Mouse (Mus musculus) spleen, adult 2 months (tissue): Measurements from ENCODE around the gene Frat2. TPM values are rescaled to one million over a fixed set of nuclear protein-coding genes. Genes with fewer than 3 reads are reported as not detected.
"Not testable (repeated sequence)": the region's sequence is repeated elsewhere in the genome, so short reads cannot be mapped to it uniquely, and the experiment has no call there.

Experiments
- DNase-seq, 2 experiments: peaks; one replicate each; pipeline versions ENCODE4 v3.0.0 to v3.0.0-alpha.2; 2012 to 2021; ENCODE audit warnings: low spot score in 2 of 2, low read depth in 1 of 2
- H3K27ac ChIP-seq: fragments of 200-500 bp; 2 replicates; pipeline ENCODE4 v1.5.1; 2012; ENCODE audit warnings: low read length, inconsistent platforms; ENCODE audit not compliant: insufficient read depth
- H3K27me3 ChIP-seq: fragments of 200-500 bp; 2 replicates; pipeline ENCODE4 v1.6.1; 2012; ENCODE audit warnings: mild to moderate bottlenecking, moderate library complexity, low read length, inconsistent platforms; ENCODE audit not compliant: control insufficient read depth, insufficient read depth
- H3K36me3 ChIP-seq: fragments of 200-500 bp; 2 replicates; pipeline ENCODE4 v1.6.1; 2012; ENCODE audit warnings: mild to moderate bottlenecking, low read length, inconsistent platforms; ENCODE audit not compliant: control insufficient read depth, insufficient read depth
- H3K4me1 ChIP-seq: fragments of 200-500 bp; 2 replicates; pipeline ENCODE4 v1.6.1; 2011; ENCODE audit warnings: inconsistent platforms; ENCODE audit not compliant: control insufficient read depth, insufficient read depth, insufficient read length
- H3K4me3 ChIP-seq: fragments of 200-500 bp; 2 replicates; pipeline ENCODE4 v1.5.1; 2011; ENCODE audit warnings: mild to moderate bottlenecking, inconsistent platforms; ENCODE audit not compliant: insufficient read depth, insufficient read length; ENCODE audit errors: extremely low read depth
- CTCF ChIP-seq: fragments of 200-500 bp; IDR thresholded peaks from 2 replicates; pipeline ENCODE4 v1.5.1; 2011; ENCODE audit warnings: mild to moderate bottlenecking, inconsistent platforms; ENCODE audit not compliant: insufficient read depth, insufficient read length, insufficient replicate concordance; ENCODE audit errors: extremely low read depth
- POLR2A ChIP-seq: fragments of 200-500 bp; IDR thresholded peaks from 2 replicates; pipeline ENCODE4 v1.6.1; 2011; ENCODE audit warnings: low read depth, low read length, inconsistent platforms
- WGBS: fragments of 180-500 bp; shearing (Covaris S2); methylation state at CpG from one replicate; pipeline ENCODE4 v1.1.7; 2018; 5-methylcytosine and 5-hydroxymethylcytosine counted together
- polyA plus RNA-seq: library from polyadenylated mRNA; depleted of rRNA; stranded (reverse); fragments of >200 nt; gene quantifications from 2 replicates; pipeline ENCODE4 v1.2.3, GENCODE M21; 2012

The Frat2 gene
- polyA plus RNA-seq, 1 experiment, result 7.6 TPM

- Histone ChIP-seq H3K4me3 (no peak overlapping the region), H3K27ac (no peak overlapping the region), H3K4me1 (no peaks in the 10 kb centered on the region), H3K27me3 (no peaks in the 10 kb centered on the region), H3K36me3 (0 out of 2 replicates have a peak, but pooled peaks cover 4% of the 10 kb centered on the region)
- TF ChIP-seq CTCF (no peak), POLR2A (no peak)
- WGBS, result 79% methylated on average over 5 of the region's 5 CpGs
- DNase-seq, result no peak
Measured at GRCm38 (mm10) chr19:41857086-41857762, 9.3 kb upstream of the Frat2 start.

GRCm38 (mm10) chr19:41852423-41852822 lies 4.5 kb upstream of the Frat2 start:
- Histone ChIP-seq H3K27ac (no peak overlapping the region), H3K4me3 (no peak overlapping the region), H3K4me1 (peaks cover 6% of the 10 kb centered on the region; the same call in 1 of the 2 replicates), H3K36me3 (no peaks in the 10 kb centered on the region), H3K27me3 (no peaks in the 10 kb centered on the region)
- no peak for DNase-seq
- 79% methylated on average over 4 of the region's 4 CpGs for WGBS
- TF ChIP-seq CTCF (no peak), POLR2A (no peak)

DNA sequence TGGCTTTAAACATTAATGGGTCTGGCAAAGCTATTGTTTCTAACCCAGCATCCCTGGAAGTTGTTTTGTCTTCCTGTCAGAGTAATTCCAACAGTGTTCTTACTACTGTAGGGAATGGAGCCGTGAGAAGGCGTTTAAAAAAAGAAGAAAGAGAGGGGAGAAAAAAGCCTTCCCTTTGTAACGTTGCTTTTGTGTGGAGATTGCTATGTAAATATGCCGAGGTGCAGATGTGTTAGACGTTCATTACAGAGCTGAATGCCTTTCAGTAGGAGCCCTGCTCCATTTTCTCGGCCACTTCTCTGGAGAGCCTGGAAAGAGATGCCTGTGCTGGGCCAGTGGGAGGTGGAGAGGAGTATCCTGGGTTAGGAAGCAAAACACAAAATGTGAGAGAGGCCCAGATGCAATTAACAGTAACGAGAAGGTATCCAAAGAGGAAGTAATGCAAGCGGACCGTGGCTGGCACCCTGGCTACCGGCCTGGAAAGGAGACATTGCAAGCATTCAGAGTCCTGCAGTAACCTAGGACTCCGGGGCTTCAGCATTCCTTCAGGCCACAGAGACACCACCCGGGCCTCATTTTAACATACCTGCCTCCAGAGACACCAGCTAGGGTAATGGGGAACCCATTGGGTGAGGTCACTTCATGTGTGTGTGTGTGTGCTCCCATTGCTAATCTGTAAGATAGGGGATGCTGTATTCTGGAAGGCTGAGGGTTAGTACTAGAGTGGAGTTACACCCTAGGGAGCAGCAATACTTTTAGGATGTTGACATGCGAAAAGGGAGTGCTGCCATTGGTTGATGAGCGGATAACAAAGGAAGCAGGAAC lies 3.0 kb upstream of the Frat2 start:
- peak overlapping the region; percentile 59 for H3K27ac ChIP-seq
- H3K27me3 ChIP-seq, result peaks cover 3% of the 10 kb centered on the region; the same call in 1 of the 2 replicates
- H3K36me3 ChIP-seq, result no peaks in the 10 kb centered on the region
- 40% methylated on average over 14 of the region's 14 CpGs for WGBS
- no peak for DNase-seq
- TF ChIP-seq CTCF (no peak), POLR2A (no peak)
- H3K4me3 ChIP-seq, result no peak overlapping the region
- peaks cover 12% of the 10 kb centered on the region; the same call in 1 of the 2 replicates for H3K4me1 ChIP-seq

DNA sequence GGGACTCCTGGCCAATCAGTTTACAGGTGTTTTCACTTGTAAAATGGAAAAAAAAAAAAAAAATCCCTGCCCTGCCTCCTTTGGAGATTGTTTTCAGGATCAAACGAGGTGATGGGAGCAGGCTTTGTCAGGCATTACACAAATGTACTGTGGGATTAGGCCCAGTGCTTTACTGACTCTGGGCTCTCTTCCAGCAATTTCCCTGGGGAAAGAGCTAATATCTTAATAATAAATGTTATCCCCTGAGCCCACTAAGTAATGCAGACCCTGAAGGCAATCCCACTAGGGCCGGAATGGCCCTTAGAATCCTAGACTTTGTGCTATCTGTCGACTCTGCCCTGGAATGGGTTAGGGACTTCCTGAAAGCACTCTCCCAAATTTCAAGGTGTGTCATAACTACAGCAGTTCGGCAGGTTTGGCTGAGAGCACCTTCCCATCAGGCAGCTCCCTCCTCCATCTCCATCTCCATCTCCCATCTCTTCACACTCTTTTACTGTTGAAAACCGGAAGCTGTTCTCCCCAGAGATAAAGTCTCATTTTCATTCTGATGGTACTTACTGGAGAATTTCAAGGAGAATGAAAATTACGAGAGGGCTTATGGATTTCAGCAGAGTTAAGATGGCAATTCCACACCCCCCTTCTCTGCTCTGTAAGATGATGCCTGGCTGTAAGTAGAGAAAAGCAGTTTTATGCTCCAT lies 2.2 kb upstream of the Frat2 start:
- no peak for DNase-seq
- Histone ChIP-seq H3K4me1 (peaks cover 12% of the 10 kb centered on the region; the same call in 1 of the 2 replicates), H3K27ac (no peak overlapping the region), H3K4me3 (no peak overlapping the region; the same call in 1 of the 2 replicates), H3K27me3 (peaks cover 3% of the 10 kb centered on the region; the same call in 1 of the 2 replicates), H3K36me3 (no peaks in the 10 kb centered on the region)
- TF ChIP-seq CTCF (no peak), POLR2A (no peak)
- 78% methylated on average over 6 of the region's 6 CpGs for WGBS

DNA sequence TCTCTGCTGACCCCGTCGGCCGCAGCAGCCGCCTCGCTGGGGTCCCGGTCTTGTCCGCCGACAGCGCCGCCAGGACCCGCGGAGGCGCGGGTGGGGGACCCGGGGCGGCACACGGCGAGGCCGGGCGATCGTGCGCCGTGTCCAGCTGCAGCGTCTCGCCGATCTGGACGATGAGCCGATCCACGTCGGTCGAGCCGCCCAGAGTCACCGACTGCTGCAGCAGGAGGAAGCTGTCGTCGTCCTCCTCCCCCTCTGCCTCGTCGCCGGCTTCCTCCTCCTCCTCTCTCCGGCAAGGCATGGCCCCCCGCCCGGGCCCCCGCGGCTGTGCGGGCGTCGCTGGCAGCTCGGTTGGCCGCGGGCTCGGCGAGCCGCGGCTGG lies 329 bp downstream of the Frat2 start:
- H3K4me3 ChIP-seq, result peak overlapping the region; percentile 63
- H3K27ac ChIP-seq, result peak overlapping the region; percentile 97
- H3K4me1 ChIP-seq, result peaks cover 12% of the 10 kb centered on the region; the same call in 1 of the 2 replicates
- DNase-seq, H3K36me3 ChIP-seq, H3K27me3 ChIP-seq: not testable (repeated sequence)
- WGBS, result under 1% methylated on average over 51 of the region's 53 CpGs

- DNase-seq, result peak in 1 of 2 experiments; percentile 30
Measured at GRCm38 (mm10) chr19:41847091-41847581, 796 bp downstream of the Frat2 start.

More at GRCm38 (mm10) chr19:41847091-41847581, 796 bp downstream of the Frat2 start:
- Histone ChIP-seq H3K36me3 (no peaks in the 10 kb centered on the region), H3K4me3 (peak overlapping the region; percentile 63), H3K27me3 (peaks cover 3% of the 10 kb centered on the region; the same call in 1 of the 2 replicates), H3K27ac (peak overlapping the region; percentile 97; the same call in 1 of the 2 replicates), H3K4me1 (peaks cover 12% of the 10 kb centered on the region; the same call in 1 of the 2 replicates)
- WGBS, result under 1% methylated on average over 64 of the region's 64 CpGs
- no peak for TF ChIP-seq CTCF
- no peak for TF ChIP-seq POLR2A
